Mouse (Mus musculus): Measurements from ENCODE around the gene Map3k4. TPM values are rescaled to one million over a fixed set of nuclear protein-coding genes. Genes with fewer than 3 reads are reported as not detected.

Map3k4 gene
- polyA plus RNA-seq, 2 experiments, result 5.0 to 9.6 TPM

GRCm38 (mm10) chr17:12249783-12250504 lies 68.7 kb downstream of the Map3k4 start:
- H3K9ac ChIP-seq (replicated peaks), result no peak overlapping the region
- H3K4me3 ChIP-seq (ENCODE audit: insufficient read depth in 1 of 2, low read depth in 2 of 2, low read length in 2 of 2), result no peak overlapping the region
- H3K27me3 ChIP-seq (ENCODE audit: control insufficient read depth, insufficient read depth, low read length), result no peaks in the 10 kb centered on the region
- H3K27ac ChIP-seq, result no peak overlapping the region
- no peak overlapping the region for H3K4me2 ChIP-seq (ENCODE audit: low read depth)
- H3K9me3 ChIP-seq (ENCODE audit: control insufficient read depth, low read length), result no peaks in the 10 kb centered on the region
- peaks cover 3% of the 10 kb centered on the region; the same call in 1 of the 2 replicates for H3K36me3 ChIP-seq (replicated peaks; ENCODE audit: control insufficient read depth, insufficient read depth, low read depth)
- WGBS (ENCODE audit: insufficient replicate concordance), result 87% methylated on average over 19 of the region's 19 CpGs
- no peak for ATAC-seq (ENCODE audit: insufficient read depth)
- H3K4me1 ChIP-seq (replicated peaks; ENCODE audit: control insufficient read depth in 2 of 2, insufficient read depth in 2 of 2, low read length in 1 of 2), result no peaks in the 10 kb centered on the region
- DNase-seq (ENCODE audit: low read depth in 3 of 3, low spot score in 3 of 3), result no peak
- no peak for TF ChIP-seq EP300 (IDR thresholded peaks at IDR 0.05; ENCODE audit: low read depth)
- peak; percentile 67 for TF ChIP-seq CTCF (IDR thresholded peaks at IDR 0.05; ENCODE audit: low read depth)

- Histone ChIP-seq H3K27ac (no peak overlapping the region), H3K4me2 (ENCODE audit: low read depth) (no peak overlapping the region), H3K4me1 (replicated peaks; ENCODE audit: control insufficient read depth in 2 of 2, insufficient read depth in 2 of 2, low read length in 1 of 2) (no peaks in the 10 kb centered on the region), H3K36me3 (replicated peaks; ENCODE audit: control insufficient read depth, insufficient read depth, low read depth) (no peaks in the 10 kb centered on the region; the same call in 1 of the 2 replicates), H3K27me3 (ENCODE audit: control insufficient read depth, insufficient read depth, low read length) (no peaks in the 10 kb centered on the region), H3K9ac (replicated peaks) (no peak overlapping the region), H3K9me3 (ENCODE audit: control insufficient read depth, low read length) (no peaks in the 10 kb centered on the region), H3K4me3 (ENCODE audit: insufficient read depth in 1 of 2, low read depth in 2 of 2, low read length in 2 of 2) (no peak overlapping the region)
- 81% methylated on average over 3 of the region's 3 CpGs for WGBS (ENCODE audit: insufficient replicate concordance)
- ATAC-seq (ENCODE audit: insufficient read depth) (no peak), DNase-seq (ENCODE audit: low read depth in 3 of 3, low spot score in 3 of 3) (no peak)
- TF ChIP-seq CTCF (IDR thresholded peaks at IDR 0.05; ENCODE audit: low read depth) (no peak), EP300 (IDR thresholded peaks at IDR 0.05; ENCODE audit: low read depth) (no peak)
Measured at GRCm38 (mm10) chr17:12240701-12241100, 77.9 kb downstream of the Map3k4 start.

DNA sequence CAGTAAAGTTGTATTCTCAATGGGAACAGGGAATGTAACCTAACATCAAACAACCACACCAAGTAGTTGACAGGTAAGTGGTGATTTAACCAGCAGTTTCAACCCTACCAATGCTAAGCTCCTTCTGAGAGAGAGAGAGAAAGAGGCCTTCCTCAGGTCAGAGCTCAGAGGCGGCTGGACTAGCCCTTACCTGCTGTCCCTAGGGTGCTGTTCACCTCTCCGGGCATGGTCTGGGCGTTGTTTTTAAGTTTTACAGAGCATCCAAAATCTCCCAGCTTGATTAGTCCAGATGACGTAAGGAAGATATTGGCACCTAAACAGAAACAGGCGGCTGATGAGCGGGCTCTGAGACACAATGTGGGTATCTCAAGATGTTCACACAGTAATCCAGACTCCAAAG lies 85.9 kb downstream of the Map3k4 start:
- H3K4me1 ChIP-seq (replicated peaks; ENCODE audit: control insufficient read depth in 2 of 2, insufficient read depth in 2 of 2, low read length in 1 of 2), result no peaks in the 10 kb centered on the region

DNA sequence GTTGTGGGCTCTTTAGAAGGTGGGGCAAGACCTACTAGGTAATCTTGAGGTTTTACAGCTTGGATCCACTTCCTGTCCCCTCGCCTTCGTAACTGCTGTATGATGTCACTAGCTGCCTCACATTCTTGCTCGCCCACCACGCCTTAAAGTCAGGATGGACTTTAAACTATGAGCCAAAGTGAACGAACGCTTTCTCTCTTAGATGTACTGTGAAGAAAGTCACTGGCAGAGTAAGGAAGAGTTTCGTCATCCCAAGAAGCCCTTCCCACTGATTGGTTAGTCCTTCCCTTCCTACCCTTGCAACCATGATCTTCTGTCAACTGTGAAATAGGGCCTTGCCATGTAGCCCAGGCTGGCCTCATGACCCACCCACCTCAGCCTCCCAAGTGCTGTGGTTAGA lies 87.5 kb downstream of the Map3k4 start:
- peaks cover 2% of the 10 kb centered on the region for H3K36me3 ChIP-seq (replicated peaks; ENCODE audit: control insufficient read depth, insufficient read depth, low read depth)
- H3K4me2 ChIP-seq (ENCODE audit: low read depth), result no peak overlapping the region
- no peak overlapping the region for H3K27ac ChIP-seq
- DNase-seq (ENCODE audit: low read depth in 3 of 3, low spot score in 3 of 3) (no peak), ATAC-seq (ENCODE audit: insufficient read depth) (no peak)
- no peak overlapping the region for H3K9ac ChIP-seq (replicated peaks)
- H3K4me1 ChIP-seq (replicated peaks; ENCODE audit: control insufficient read depth in 2 of 2, insufficient read depth in 2 of 2, low read length in 1 of 2), result no peaks in the 10 kb centered on the region
- H3K27me3 ChIP-seq (ENCODE audit: control insufficient read depth, insufficient read depth, low read length), result no peaks in the 10 kb centered on the region
- no peaks in the 10 kb centered on the region for H3K9me3 ChIP-seq (ENCODE audit: control insufficient read depth, low read length)
- 77% methylated on average over 7 of the region's 7 CpGs for WGBS (ENCODE audit: insufficient replicate concordance)
- TF ChIP-seq CTCF (IDR thresholded peaks at IDR 0.05; ENCODE audit: low read depth) (no peak), EP300 (IDR thresholded peaks at IDR 0.05; ENCODE audit: low read depth) (no peak)
- no peak overlapping the region for H3K4me3 ChIP-seq (ENCODE audit: insufficient read depth in 1 of 2, low read depth in 2 of 2, low read length in 2 of 2)

More for the DNA sequence above, 85.9 kb downstream of the Map3k4 start:
- Histone ChIP-seq H3K4me3 (ENCODE audit: insufficient read depth in 1 of 2, low read depth in 2 of 2, low read length in 2 of 2) (no peak overlapping the region), H3K9me3 (ENCODE audit: control insufficient read depth, low read length) (no peaks in the 10 kb centered on the region), H3K27me3 (ENCODE audit: control insufficient read depth, insufficient read depth, low read length) (no peaks in the 10 kb centered on the region), H3K27ac (no peak overlapping the region), H3K36me3 (replicated peaks; ENCODE audit: control insufficient read depth, insufficient read depth, low read depth) (peaks cover 2% of the 10 kb centered on the region), H3K9ac (replicated peaks) (no peak overlapping the region), H3K4me2 (ENCODE audit: low read depth) (no peak overlapping the region)
- DNase-seq (ENCODE audit: low read depth in 3 of 3, low spot score in 3 of 3) (no peak), ATAC-seq (ENCODE audit: insufficient read depth) (no peak)
- TF ChIP-seq EP300 (IDR thresholded peaks at IDR 0.05; ENCODE audit: low read depth) (no peak), CTCF (IDR thresholded peaks at IDR 0.05; ENCODE audit: low read depth) (no peak)
- 82% methylated on average over 6 of the region's 6 CpGs for WGBS (ENCODE audit: insufficient replicate concordance)

DNA sequence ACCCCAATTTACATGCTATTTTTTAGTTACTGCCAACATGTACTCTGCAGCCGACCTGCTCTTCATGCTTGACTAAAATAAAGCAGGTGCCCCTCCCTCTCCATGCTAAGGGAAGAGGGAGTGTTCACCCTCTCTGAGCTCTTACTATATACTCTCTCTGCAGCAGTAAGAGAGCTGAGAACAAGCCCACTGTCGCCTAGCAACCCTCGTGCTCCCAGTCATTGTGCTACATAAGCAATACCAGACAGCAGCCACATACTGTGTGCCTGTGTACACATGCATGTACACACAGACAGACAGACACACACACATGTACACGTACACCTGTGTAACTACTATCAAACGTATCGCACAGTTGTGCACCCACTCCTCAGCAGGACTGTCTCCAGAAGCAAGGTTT lies 88.4 kb downstream of the Map3k4 start:
- no peak for ATAC-seq (ENCODE audit: insufficient read depth)
- no peaks in the 10 kb centered on the region for H3K9me3 ChIP-seq (ENCODE audit: control insufficient read depth, low read length)
- no peak overlapping the region for H3K9ac ChIP-seq (replicated peaks)
- H3K27me3 ChIP-seq (ENCODE audit: control insufficient read depth, insufficient read depth, low read length), result no peaks in the 10 kb centered on the region
- H3K4me3 ChIP-seq (ENCODE audit: insufficient read depth in 1 of 2, low read depth in 2 of 2, low read length in 2 of 2), result no peak overlapping the region
- no peaks in the 10 kb centered on the region for H3K4me1 ChIP-seq (replicated peaks; ENCODE audit: control insufficient read depth in 2 of 2, insufficient read depth in 2 of 2, low read length in 1 of 2)
- WGBS (ENCODE audit: insufficient replicate concordance), result 79% methylated on average over 6 of the region's 6 CpGs
- TF ChIP-seq EP300 (IDR thresholded peaks at IDR 0.05; ENCODE audit: low read depth) (no peak), CTCF (IDR thresholded peaks at IDR 0.05; ENCODE audit: low read depth) (no peak)
- H3K4me2 ChIP-seq (ENCODE audit: low read depth), result no peak overlapping the region
- H3K27ac ChIP-seq, result no peak overlapping the region
- peaks cover 2% of the 10 kb centered on the region for H3K36me3 ChIP-seq (replicated peaks; ENCODE audit: control insufficient read depth, insufficient read depth, low read depth)
- DNase-seq (ENCODE audit: low read depth in 3 of 3, low spot score in 3 of 3), result no peak
